Mouse (Mus musculus): Measurements from ENCODE around the gene Lama2.
A peak's percentile ranks its signal among the peaks of the same experiment; 100 is the strongest.

The Lama2 gene

DNA sequence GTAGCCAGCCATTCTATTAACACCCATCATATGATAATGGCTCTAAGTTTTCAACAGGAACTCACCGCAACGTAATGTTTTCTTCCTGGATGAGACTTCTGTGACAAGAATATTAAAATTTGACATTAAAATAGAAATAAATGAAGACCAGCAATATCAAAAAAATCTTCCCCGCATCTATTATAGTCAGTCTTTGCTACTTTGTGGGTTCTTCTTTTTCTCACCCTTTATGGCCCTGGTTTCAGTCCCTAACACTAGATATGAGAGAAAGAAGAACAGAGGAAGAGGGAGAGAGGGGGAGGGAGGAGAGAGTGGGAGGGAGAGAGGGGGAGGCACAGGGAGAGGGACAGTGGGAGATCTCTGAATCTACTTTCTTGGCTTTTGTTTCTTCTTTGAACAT, at the start of gene Lama2:
TSS of gene Lama2 (minus strand) at position 101 of the 400 bp plus-strand sequence.
- no peak for DNase-seq (ENCODE audit: low spot score)

GRCm38 (mm10) chr10:27664391-27664790, 44.8 kb upstream of the Lama2 start:
- DNase-seq (ENCODE audit: low spot score) = no peak

- no peak for DNase-seq (ENCODE audit: low spot score)
These were observed 43.8 kb upstream of the Lama2 start for GRCm38 (mm10) chr10:27663396-27663795.

GRCm38 (mm10) chr10:27654164-27654563, 34.6 kb upstream of the Lama2 start:
- DNase-seq (ENCODE audit: low spot score) = no peak

GRCm38 (mm10) chr10:27652694-27653335, 33.3 kb upstream of the Lama2 start:
- no peak for DNase-seq (ENCODE audit: low spot score)

GRCm38 (mm10) chr10:27635721-27636120, 16.2 kb upstream of the Lama2 start:
- DNase-seq (ENCODE audit: low spot score) = no peak

DNA sequence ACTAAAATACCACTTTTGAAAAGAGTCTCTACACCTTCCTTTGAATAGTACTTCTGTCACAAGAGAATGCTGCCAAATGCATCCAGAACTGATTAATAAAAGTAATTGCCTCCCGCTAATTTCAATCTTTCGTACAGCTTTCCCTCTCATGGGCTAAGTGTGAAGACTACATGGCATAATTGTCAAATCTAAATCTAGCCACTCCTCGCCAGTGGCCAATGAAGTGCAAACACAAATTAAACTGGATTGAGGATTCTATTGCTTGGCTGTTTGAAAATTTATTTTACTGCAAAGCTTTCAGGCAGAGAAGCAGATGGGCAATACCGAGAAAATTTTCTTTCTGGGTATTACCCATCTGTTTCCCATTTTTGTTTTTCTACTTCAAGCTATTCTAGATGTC, 11.4 kb upstream of the Lama2 start:
- DNase-seq (ENCODE audit: low spot score) = no peak

DNA sequence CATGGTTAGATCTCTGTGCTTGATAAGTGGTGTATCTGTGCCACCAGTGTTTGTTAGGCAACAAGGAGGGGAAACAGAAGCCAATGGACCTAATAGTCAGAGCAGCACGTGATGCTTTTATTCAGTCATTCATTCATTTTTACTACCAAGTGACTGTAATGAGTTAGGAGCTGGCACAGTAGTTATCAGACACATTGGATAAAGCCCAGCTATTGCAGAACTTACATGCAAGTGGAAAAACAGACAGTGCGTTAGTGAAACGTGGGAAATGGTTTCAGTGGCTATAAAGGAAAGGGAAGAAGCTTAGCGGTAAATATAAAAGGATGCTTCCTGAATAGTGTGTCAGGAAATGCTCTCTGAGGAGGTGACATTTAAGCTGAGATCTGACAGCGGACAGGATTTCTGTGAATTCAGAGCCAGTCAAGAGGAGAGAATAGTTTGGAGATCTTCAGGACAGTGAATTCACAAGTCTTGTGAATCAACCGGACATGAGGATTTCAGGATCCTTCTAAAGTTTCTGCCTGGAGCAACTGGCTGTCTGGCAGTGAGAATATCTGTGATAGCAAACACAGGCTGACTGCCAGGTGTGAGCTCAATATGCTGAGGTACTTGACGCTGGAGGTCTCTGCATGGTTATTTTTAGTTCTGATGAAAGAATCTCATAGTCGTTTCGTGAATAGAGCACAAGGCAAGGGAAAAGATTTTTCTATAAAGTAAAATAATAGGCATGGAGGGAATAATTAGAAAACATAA, 2.3 kb upstream of the Lama2 start:
- no peak for DNase-seq (ENCODE audit: low spot score)

- no peak for DNase-seq (ENCODE audit: low spot score)
These were observed 2.0 kb downstream of the Lama2 start for GRCm38 (mm10) chr10:27617522-27618020.

DNA sequence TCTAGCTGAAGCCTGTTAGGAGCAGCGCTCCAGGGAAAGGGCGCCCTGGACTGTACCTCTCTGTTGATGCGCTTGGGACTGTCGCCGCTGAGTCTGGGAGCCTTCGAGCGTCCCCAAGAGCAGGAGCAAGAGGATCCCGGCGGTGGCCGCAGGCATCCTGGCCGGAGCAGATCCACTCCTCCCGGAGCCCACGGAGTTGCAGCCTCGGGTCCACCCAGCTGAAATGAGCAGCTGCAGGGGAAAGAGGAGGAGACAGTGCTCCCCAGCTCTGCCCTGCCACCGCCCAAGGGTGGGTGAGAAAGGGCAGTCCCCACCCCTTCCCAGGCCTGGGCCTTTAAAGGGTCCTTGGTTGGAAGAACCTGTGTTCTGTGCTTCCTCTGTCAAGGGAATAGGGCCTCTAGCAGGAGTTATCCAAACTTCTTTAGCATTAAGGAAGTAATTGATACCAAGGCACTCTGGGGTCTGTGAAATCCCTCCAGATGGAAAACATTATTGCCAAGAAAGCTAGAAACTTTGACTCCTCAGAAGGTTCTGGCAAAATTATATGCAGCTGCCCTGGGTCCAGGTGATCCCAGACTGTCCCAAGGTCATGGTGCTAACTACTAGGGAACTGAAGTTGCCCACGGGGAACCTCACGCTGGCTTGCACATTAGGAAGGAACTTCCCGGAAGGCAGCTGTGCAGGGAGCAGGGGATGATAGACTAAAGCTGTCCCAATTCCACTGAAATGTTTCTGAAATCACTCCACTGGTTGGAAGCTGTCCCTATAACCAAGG, 2.7 kb downstream of the Lama2 start:
- DNase-seq (ENCODE audit: low spot score) = peak; percentile 42

DNA sequence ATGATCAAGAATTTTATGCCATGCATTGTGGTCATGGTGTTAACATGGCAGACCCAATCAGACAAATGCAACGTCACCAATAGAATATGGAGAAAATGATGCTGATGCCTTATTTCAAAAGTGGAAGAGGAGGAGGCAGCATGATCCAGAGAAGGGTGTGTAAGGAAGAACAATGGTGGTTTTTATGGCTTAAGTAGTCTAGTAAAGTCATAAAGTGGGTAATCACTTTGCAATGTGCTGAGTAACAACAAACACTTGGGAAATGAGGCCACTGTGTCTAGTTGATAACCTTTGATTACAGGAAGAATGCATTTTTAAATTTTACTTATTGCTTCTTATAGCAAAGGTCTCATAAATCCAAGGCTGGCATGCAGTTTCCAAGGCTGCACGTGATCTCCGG, 23.9 kb downstream of the Lama2 start:
- DNase-seq (ENCODE audit: low spot score) = no peak

DNA sequence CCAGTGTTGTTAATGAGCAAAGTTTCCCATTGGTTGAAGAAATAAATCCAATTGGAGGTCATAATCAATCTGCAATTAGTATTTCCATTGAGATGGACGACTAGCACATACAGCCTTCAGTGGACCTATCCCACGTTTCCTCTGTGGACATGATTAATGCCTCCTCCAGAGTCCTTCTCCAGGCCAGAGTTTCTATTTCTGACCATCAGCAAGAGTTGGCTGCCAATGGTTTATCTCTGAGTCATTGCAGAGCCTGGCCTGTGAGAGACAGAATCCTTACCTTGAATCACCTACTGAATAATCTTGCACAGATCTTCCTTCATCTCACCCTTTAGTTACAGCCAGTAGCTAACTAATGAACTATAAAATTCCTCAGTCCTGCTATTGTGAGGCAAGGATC, 86.3 kb downstream of the Lama2 start:
- DNase-seq (ENCODE audit: low spot score) = no peak

DNA sequence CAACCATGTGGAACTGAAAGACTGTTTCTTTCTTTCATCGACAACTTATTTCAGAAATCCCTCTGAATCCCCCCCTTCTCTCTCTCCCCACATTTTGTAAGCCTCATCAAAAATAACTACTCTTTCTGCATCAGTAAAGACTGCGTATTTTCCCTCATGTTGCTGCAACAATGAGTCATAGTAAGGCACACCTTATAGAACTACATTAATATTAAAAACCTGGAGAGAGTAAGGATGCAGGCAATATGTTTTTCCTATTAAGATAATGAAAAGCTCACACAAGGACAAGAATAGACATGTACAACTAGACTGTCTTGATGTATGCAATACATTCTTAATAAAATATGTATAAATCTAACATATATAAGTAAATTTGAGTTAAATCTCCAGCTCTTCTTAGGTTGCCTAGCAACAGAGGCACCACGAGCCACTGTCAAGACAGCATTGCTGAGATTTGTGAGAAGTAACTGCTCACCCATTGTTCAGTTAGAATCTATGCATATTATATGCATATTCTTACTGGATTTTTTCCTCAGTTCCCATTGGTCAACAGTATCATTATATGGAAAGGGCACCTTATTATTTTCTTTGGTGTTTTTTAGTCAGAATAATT, 110.6 kb downstream of the Lama2 start:
- no peak for DNase-seq (ENCODE audit: low spot score)

- DNase-seq (ENCODE audit: low spot score) = no peak
These were observed 118.7 kb downstream of the Lama2 start for GRCm38 (mm10) chr10:27500863-27501262.

GRCm38 (mm10) chr10:27488452-27488851, 131.1 kb downstream of the Lama2 start:
- DNase-seq (ENCODE audit: low spot score) = no peak

DNA sequence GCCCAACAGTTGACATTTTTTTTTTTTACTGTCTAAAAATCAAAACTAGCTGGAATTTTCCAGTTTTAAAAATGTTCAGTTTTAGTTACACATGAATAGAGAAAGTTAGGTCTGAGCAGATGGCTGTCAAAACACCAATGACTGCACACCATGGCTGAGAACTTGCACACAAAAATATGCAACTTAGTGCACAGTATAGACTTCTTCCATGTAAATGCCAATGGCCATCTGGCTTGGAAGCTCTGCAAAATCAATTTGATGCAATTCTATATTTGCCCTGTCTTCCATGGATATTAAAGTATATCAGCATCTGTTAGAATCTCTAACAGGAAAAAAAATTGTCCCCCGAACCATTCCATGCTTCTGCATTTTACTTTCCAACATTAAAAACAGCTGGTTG, 135.5 kb downstream of the Lama2 start:
- DNase-seq (ENCODE audit: low spot score) = no peak

GRCm38 (mm10) chr10:27475540-27475939, 144.0 kb downstream of the Lama2 start:
- DNase-seq (ENCODE audit: low spot score) = no peak

GRCm38 (mm10) chr10:27468274-27468673, 151.3 kb downstream of the Lama2 start:
- DNase-seq (ENCODE audit: low spot score) = no peak

GRCm38 (mm10) chr10:27413583-27414465, 205.7 kb downstream of the Lama2 start:
- no peak for DNase-seq (ENCODE audit: low spot score)

GRCm38 (mm10) chr10:27390753-27391152, 228.8 kb downstream of the Lama2 start:
- no peak for DNase-seq (ENCODE audit: low spot score)

DNA sequence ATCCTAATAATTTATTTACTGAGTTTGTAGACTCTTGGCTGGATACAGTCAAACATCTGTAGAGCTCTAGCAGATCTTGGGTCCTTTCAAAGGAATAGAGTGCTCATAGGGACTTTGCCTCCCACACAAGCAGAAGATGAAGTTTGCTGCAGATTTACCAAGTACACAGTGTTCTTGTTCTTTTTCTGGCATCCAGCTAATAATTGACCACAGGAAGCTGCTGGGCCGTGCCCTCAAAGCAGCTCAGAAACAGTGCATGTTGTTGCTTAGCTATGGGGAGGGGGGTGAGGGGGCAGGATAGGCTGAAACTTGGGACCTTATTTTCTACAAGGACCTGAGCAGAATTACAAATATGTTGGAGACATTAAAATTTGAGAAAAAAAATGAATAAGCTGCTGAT, 232.0 kb downstream of the Lama2 start:
- DNase-seq (ENCODE audit: low spot score) = no peak
